Mouse (Mus musculus): ENCODE results near the gene Depdc1b. TPM values are rescaled to one million over a fixed set of nuclear protein-coding genes. Genes with fewer than 3 reads are reported as not detected.

Gene Depdc1b
- total RNA-seq, 2 experiments from 2014 or later, result 163 to 175 TPM

DNA sequence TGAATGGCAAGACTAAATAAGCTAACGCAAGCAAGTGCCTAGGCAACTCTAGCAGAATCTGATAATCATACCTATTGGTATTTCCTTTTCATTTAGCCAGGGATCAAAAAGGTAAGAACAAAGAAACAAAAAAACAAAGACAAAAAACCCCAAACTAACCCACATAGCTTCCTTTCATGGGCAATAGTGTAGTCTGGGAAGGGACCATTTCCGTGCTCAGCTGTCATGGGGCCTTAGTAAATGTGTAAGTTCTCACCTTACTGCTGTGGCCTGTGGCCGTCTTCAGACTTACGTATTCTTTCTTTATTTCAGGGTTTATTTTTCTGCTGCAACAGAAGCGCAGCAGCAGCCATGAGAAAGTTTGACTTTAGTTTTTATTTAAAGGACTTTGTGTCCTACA, 110.2 kb downstream of the Depdc1b start:
- ATAC-seq (replicated peaks; ENCODE audit: low FRiP score, poor library complexity, severe bottlenecking), result no peak

DNA sequence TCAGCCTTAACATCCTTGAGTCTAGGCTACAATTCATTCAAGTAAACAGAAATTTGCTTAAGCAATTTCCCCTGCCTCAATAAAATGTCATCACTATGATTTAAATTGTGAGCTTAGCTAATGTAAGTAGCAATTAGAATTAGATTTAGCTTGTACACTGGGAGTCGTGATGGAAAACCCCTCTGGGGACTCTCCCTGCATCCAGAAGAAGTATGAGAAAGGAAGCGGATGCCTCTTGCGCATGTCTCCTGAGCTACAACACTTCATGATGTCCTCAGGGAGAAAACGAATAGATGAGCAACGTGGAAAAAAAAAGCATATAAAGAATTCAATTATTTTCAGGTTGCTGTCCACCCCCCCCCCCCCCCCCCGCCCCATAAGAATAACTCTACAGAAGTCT, 112.7 kb downstream of the Depdc1b start:
- ATAC-seq (replicated peaks; ENCODE audit: low FRiP score, poor library complexity, severe bottlenecking), result no peak

DNA sequence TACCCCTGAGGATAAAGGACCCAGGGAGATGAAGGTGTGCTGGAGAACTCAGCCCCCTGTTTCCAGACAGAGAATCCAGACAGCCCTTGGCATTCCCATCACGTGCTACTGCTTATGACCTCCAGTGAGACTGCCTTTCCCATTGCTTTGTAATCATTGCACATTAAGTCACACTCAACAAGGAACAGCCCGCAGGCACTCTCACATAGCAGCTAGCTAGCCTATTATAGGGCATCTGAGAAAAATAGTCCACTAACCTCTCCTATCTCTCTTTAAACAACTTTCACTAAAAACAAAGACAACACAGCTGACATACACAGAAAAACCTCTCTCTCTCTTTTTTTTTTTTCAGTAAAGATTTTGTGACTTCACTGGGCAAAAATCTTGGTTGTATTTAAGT, 113.5 kb downstream of the Depdc1b start:
- ATAC-seq (replicated peaks; ENCODE audit: low FRiP score, poor library complexity, severe bottlenecking), result no peak

DNA sequence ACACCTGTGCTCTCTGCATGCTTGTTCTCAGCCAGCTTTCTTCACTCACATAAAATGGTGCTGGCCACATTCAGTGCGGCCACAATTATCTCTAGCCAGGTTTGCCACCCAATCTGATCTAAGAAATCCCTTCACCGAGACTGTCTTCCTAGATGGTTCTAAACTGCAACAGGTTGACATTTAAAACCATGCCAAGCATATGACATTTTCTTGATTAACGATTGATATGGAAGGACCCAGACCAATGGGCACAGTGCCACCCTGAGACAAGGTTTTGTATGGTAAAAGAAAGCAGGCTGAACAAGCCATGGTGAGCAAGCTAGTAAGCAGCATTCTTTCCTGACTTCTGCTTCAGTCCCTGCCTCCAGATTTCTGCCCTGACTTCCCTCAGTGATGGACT, 115.6 kb downstream of the Depdc1b start:
- no peak for ATAC-seq (replicated peaks; ENCODE audit: low FRiP score, poor library complexity, severe bottlenecking)

DNA sequence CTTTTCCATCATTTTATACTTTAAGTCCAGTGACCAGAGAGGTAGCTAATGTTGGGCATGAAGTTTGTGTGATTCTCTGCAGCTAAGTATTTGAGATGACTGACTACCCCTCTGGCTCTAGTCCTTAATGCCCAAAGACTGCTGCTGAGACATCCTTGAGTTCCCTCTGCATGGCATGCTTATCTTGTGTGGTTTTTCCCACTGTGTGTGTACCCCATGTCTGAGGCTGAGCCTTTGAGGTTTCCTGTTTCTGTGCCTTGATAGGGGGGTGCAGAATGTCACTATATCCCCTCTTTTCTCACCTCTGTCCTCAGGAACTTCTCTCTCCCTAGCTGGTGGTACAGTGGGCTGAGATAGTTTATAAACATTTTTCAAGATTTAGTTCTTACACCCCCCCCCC, 119.6 kb downstream of the Depdc1b start:
- ATAC-seq (replicated peaks; ENCODE audit: low FRiP score, poor library complexity, severe bottlenecking), result no peak

DNA sequence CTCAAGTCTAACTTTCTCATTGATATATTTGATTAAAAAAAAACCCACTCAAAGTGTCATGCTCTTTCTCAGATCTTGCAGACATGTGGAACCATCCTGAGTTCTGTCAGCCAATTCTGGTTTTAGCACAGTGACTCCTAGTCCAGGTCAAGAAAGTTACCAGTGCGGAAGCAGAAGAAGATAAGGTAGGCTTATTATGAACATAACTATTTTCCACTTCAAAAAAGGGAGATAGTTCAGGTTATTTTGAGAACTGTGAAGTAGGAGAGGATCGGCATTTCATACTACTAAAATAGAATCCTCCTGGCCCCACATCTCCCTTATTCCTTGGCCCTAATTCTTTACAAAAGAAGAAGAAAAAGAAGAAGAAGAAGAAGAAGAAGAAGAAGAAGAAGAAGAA, 121.3 kb downstream of the Depdc1b start:
- no peak for ATAC-seq (replicated peaks; ENCODE audit: low FRiP score, poor library complexity, severe bottlenecking)

DNA sequence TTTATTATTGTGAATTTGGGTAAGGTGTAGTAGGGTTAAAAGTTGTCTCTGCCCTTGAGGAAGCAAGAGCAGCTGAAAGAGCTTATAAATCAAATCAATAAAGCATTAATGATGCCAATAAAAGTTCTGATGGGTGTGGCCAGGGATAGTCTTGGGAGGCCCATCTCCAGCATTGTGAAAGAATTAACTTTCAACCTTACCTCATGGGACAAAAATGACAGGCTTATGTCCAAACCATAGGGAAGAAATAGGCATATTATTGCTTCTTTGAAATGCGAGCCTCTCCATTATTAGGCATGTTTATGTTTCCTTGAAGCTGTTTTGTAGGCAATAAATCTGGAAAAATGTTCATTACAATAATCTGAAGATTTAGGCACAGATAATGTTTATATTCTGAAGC, 122.9 kb downstream of the Depdc1b start:
- ATAC-seq (replicated peaks; ENCODE audit: low FRiP score, poor library complexity, severe bottlenecking), result no peak

DNA sequence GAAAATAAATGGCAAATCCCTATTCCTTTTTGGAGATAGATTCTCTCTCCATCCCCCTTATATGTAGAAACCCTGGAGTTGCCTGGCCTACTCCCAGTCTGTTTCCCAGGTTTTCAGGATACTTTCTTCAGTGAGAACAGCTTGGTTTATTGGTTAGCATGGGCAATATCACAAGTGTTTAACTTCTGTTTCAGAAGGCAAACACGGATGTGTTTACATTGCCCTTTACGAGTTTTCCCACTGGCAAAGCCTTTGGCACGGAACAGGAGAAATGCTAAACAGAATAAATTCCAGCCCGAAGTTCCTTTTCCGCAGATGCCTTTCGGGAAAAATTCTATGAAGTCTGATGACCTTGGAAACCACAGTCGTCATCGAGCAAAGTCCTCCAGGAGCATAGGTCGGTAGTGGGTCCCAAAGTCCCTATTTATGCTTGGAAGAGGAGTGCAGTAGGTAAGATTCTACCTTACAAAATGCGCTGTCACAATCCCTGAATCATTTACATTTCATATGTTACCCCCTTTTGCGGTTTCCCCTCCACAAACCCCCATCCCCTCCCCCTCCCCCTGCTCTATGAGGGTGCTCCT, 132.3 kb downstream of the Depdc1b start:
- ATAC-seq (replicated peaks; ENCODE audit: low FRiP score, poor library complexity, severe bottlenecking), result no peak

DNA sequence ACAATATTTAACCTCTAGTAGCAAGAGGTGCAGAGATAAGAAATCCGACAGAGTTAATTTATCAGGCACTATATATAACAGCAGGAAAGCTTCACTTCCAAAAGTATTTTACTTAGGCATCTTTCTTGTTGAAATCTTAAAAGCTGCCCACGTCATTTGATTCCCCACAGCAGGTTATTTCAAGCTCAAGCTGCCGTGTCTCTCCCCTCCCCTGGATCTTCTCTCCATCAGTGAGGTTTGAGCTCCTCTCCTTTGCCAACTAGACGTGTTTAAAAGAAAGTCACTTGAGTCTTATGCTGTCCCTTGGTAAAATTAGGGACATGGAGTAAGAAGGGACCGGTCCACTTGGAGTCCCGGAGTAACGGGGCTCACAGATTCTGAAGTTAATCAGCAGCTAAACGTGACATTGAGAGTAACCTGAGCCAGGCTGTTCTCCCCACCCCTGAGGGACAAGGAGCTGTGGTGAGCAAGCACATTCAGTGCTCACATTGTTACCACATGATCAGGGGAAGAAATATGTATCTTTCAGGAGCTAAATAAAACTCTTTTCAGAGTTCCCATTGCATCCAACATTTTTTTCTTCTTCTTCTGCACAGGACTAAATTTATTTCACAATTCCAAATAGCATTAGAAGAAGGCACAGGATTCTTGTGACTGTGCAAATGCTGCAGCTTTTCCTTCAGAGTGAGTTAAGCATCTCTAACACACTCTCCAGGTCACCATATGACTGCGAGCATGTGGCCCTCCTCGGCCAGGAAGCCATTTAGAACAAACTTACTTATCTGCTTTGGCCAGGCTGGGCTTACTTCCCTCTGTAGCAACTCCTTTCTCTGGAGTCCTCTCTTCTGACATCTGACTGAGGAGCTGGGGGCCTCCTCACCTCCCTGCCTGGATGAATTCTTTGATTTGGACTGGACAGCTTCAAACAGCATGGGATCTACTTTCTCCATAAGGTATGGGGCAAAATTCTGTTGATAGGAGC, 133.3 kb downstream of the Depdc1b start, which contains the start of gene Pde4d:
Gene Pde4d, plus strand, starts transcription at position 833 of the 982 bp plus-strand sequence.
- ATAC-seq (replicated peaks; ENCODE audit: low FRiP score, poor library complexity, severe bottlenecking), result no peak

DNA sequence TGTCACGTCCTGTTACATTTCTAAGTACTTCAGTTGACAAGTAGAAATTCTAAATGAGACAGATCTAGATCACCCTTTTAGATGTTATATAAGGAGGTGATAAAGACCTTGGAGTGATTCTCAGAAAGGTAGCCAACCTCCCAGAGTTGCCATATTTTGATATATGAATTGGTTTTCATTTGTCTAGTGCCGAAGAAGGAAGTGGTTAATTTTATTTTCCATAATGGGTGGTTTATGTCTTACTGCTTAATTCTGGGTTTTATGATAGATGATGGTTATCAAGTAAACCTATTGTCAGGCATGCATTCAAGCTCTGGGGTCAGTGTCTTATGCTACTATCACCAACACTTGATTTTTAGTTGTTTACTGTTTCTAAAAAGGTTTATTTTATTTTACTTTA, 135.0 kb downstream of the Depdc1b start:
- no peak for ATAC-seq (replicated peaks; ENCODE audit: low FRiP score, poor library complexity, severe bottlenecking)

DNA sequence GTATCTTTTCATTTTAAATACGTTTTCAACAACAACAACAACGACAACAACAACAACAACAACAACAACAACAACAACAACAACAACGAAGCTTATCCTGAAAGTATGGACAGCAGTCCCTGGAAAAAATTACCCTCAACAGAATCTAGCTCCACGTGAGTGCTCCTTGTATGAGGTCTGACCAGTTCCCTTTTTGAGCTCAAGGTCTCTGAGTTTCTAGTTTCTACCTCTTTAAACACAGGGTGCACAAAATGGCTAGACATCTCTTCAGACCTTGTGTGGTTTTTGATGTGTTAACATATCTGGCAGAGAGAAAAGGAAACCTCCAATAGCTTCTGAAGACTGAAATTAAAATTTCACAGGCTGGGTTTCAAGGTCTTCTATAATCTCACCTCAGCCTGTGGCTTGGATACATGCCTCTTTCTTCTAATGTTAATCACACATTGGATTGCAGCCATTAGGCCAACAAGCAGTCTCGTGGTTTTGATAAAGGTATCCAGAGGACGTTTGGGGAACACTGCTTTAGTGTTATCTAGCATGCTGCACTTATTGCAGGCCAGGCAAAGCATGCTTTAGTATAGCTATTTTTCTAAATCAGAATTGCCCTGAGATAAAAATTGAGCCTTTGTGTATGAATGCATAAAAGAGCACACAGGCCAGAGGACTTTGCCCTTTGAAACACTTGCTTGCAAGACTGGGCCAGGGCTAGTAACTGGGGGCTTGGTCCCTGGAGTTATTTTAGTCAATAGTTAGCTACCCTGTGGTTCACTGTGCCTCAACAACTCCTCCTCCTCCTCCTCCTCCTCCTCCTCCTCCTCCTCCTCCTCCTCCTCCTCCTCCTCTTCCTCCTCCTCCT, 137.2 kb downstream of the Depdc1b start:
- ATAC-seq (replicated peaks; ENCODE audit: low FRiP score, poor library complexity, severe bottlenecking), result no peak

Other genes starting within 250 kb of the Depdc1b start
- 8.3 and 12.6 TPM in 2 replicates for gene Ndufaf2, start 157.7 kb upstream of the Depdc1b start, total RNA-seq (2015; ENCODE audit: low replicate concordance)
- gene Ndufaf2, start 157.7 kb upstream of the Depdc1b start, total RNA-seq (2017; ENCODE audit: low replicate concordance), result 8.9 and 13.3 TPM in 2 replicates
- gene Ercc8, start 157.6 kb upstream of the Depdc1b start, total RNA-seq (2015; ENCODE audit: low replicate concordance), result 2.9 and 4.3 TPM in 2 replicates
- gene Ercc8, start 157.6 kb upstream of the Depdc1b start, total RNA-seq (2017; ENCODE audit: low replicate concordance), result 4.9 TPM in 1 of 2 replicates, not detected in the other
- 0.72 TPM in 1 of 2 replicates, not detected in the other for gene Elovl7, start 101.9 kb upstream of the Depdc1b start, total RNA-seq (2015; ENCODE audit: low replicate concordance)
- 1.1 TPM in 1 of 2 replicates, not detected in the other for gene Elovl7, start 101.9 kb upstream of the Depdc1b start, total RNA-seq (2017; ENCODE audit: low replicate concordance)
- 72.8 and 82.2 TPM in 2 replicates for gene Pde4d, start 133.6 kb downstream of the Depdc1b start, total RNA-seq (2015; ENCODE audit: low replicate concordance)
- 53.0 and 61.3 TPM in 2 replicates for gene Pde4d, start 133.6 kb downstream of the Depdc1b start, total RNA-seq (2017; ENCODE audit: low replicate concordance)

All from erythroid progenitor cell, adult 5-6 weeks (primary cell).